Mouse (Mus musculus) mesoderm, embryonic 11.5 days (tissue): ENCODE measurements around the gene Htra3.

Source experiments
- DNase-seq: peaks from one replicate; pipeline ENCODE4 v3.0.0-alpha.2; 2012; ENCODE audit warnings: low read depth, low spot score

Htra3 gene

GRCm38 (mm10) chr5:35653743-35654395, 25.7 kb downstream of the Htra3 start:
- DNase-seq = no peak

GRCm38 (mm10) chr5:35652872-35653271, 26.7 kb downstream of the Htra3 start:
- DNase-seq = no peak

- no peak for DNase-seq
Measured at GRCm38 (mm10) chr5:35652319-35652718, 27.3 kb downstream of the Htra3 start.

DNA sequence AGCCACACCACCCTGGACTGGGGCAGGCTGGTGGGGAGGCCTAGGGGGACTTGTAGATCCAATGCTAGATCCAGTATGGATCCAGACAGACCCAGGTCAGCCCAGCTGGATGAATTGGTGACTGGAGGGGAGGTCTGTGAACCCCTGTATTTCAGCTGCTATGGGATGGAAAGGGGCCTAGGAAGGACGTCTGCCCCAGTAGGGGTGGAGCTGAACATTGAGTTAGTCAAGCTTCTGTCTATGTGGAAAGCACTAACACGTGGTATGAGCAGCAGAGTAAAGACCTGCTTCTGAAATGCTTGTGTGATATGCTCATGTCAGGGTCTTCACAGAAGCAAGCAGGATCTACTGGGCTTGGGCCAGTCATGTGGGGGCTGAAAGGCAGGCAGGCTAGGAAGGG, 31.4 kb downstream of the Htra3 start:
- no peak for DNase-seq

DNA sequence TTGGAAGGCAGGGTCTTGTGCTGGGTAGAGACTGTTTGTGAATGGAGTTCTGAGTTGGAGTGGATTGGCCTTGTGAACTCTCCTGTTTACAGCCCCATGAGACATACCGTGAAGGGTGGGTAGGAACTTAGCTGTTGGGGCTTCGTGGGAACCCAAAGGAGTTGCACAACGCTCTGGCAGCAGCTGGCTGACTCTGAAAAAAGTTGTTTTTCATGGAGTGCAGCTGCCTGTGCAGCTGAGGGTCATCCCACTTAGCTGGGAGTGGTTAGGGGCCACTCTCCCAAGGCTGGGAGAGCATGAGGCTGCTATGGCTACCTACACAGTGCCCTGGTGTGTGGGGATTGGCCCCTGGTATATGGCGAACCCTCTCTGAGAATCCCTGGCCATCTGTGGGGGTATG, 32.0 kb downstream of the Htra3 start:
- no peak for DNase-seq

DNA sequence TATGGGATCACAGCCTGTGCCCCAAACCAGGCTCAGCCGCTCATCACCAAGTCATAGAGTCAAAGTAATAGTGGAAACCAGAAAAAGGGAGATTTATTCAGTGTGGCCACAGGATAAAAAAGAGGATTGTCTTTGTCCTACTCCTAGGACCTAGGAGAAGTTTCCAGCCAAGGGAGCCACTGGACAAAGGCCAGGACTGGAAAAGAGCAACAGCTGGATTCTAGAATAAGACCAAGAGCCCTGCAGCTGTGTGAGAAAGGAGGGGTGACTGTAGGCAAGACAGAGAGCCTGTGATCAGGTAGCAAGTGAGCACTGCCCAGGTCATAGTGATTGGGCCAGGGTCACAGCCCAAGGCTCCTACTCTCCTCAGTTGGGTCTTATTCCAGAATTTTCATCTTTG, 32.7 kb downstream of the Htra3 start:
- no peak for DNase-seq

DNA sequence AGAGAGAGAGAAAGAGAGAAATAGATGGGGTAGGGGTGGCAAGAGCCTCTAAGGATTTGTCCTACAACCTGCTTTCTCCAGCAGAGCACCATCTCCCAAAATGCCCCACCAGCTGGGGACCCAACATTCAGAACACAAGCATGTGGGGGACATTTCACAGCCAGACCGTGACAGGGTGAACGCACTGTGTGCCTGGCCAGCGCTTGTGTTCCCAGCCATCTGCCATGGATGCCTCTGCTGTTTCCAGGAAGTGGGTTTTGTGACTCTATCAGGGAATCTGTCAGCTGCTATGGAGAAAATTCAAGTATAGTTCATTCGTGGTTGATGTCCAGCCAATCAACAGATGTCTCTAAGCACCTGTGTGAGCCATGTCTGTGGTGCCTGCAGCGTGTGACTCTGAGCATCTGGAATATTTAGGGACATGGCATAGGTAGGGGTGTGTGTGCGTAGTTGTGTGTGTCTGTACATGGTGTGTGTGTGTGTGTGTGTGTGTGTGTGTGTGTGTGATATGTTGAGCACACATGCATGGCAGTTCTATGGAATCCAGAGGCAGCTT, 33.6 kb downstream of the Htra3 start:
- DNase-seq = no peak

DNA sequence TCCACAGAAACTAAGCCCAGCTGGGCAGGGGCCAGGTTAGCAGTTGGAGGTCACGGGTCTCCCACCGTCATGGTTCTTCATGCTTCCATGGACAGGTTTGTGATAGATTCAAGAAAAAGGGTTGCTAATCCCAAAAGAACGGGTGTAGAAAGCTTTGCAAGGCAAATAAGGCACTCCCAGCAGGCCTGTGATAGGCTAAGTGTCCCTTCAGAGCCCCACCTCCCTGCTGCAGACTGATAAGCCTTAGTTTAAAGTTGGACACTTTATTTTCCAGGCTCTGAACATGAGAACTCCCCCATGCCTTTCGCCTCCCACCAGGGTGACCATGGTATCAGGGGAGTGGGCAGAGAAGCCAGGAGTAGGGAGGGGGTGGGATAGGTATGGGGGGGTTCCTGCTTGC, 35.5 kb downstream of the Htra3 start:
- DNase-seq = no peak

DNA sequence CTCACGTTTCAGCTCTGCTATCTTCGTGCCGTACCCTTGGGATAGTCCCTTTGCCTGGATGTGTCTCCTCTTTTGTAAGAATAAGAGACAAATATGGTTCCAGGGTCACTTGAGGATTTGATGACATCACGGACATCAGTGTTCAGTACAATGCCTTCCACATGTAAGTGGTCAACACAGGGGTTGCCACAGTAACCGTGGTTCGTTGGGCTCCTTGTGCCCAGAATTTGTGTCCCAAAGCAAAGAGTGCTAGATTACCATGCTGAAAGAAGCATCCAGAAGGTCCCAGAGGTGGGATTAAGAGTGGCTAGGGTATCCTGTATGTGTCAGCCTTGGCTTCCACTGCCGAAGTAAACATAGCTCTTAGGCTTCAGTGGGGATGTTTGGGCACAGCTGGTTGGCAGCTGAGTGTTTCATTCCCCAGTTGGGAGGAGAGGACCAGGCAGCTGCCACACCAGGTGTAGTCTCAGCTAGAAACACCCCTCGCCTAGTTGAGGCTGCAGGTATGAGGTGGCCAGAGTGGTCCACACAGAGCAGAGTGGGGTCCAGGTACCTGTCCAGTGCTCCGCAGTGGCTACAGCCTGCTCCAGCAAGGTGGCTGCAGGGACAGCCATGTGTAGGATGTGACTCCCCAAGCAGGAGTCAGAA, 36.1 kb downstream of the Htra3 start:
- DNase-seq = no peak

DNA sequence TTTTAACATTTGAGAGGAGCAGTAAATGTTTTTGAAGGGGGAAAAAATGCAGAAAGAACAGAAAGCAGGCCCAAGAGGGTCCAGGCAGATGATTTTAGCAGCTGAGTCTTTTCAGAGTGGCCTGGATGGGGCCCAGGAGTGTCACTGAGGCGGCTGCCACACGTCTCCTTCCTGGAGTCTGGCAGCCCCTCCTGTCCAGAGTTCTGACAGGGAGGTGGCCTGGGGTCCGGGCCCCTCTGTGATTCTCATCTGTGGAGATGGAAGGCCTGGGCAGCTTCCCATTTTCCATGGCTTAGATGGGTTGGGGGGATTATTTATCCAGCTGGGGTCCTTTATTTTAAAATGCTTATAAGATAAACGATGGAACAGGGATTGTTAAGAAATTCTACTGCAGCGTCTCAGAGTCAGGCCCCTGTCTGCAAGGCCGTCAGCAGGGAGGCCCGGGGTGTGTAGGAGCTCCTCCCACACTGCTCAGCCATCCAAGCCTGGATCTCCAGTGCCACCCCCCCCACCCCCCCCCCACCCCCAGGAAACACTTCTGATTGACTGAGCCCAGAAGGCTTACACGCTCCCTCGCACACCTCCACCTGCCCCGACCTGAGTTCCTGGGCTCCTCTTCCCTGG, 37.5 kb downstream of the Htra3 start:
- no peak for DNase-seq

- no peak for DNase-seq
Measured at GRCm38 (mm10) chr5:35636016-35636415, 43.6 kb downstream of the Htra3 start.

- DNase-seq = no peak
Measured at GRCm38 (mm10) chr5:35632841-35633240, 46.7 kb downstream of the Htra3 start.

DNA sequence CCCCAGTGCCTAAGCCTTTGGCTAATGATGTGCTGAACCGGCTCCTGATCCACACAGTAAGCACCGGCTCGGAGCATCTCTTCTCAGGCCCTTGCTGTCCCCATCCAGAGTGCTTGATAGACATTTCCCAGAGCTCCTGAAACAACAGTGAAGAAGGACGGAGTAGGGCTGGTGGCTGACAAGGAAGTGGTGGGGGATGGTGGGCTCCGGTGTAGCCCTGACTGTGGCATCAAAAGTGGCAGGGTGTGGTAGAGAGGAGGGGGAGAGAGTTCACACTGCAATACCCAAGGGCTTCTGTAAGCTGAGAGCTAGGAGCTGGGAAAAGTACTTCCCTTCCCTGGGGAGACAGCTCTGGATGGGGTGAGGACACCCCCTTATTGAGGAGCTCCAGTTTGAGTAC, 47.8 kb downstream of the Htra3 start:
- no peak for DNase-seq

- no peak for DNase-seq
Measured at GRCm38 (mm10) chr5:35631224-35631623, 48.4 kb downstream of the Htra3 start.

GRCm38 (mm10) chr5:35630706-35631105, 48.9 kb downstream of the Htra3 start:
- DNase-seq = no peak

DNA sequence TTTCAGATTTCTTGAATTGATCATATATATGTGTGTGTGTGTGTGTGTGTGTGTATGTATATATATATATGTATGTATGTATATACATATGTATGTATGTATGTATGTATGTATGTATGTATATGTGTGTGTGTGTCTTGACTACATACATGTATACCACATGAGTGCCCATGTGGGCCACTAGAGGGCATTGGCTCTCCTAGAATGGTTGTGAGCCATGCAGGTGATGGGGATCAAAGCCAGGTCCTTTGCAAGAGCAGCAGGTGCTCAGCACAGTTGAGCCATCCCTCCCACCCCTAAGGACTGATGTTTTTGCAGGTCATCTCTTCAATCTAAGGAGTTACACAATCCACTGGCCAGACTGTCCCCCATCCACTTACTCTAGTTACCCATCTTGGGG, 50.2 kb downstream of the Htra3 start:
- DNase-seq = no peak

DNA sequence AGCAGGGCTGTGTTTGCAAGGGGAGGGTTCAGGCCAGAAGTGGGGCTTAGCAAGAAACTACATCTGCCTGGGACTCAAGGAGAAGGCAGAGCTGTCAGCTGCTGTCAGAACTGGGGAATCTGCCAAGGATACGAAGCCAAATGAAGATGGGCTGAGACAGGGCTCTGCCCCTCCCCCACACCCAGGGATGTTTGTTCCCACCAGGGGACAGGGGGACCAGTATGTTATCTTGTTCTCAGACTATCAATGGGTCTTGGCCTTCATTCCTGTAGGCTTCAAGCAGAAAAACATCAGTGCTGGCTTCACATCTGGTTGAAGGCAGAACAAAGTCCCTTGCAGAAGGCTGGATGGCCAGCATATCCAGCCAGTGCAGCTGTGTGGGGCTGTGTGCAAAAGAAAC, 50.9 kb downstream of the Htra3 start:
- no peak for DNase-seq

- DNase-seq = no peak
Measured at GRCm38 (mm10) chr5:35627307-35627840, 52.2 kb downstream of the Htra3 start.

- DNase-seq = no peak
Measured at GRCm38 (mm10) chr5:35626408-35626807, 53.2 kb downstream of the Htra3 start.

DNA sequence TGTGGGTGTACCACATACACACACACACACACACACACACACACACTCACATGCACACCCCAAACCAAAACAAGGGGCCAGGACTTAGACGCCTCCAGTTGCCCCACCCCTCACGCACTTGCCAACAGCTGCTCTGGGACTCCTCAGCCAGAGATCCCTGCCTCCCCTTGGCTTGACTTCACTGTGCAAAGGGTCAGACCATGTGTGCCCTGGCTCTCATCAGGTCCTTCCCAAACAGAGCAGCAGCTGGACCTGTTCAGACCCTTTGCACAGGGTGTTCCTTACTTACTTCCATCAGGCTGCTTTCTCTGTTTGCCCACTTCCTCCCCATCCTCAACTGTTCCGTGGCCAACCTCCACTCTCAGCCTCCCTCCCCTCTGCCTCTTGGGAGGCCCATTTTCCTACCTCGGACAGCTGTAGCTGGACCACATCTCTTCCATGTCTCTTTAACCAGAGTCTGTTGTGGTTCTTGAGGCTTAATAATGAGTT, 54.8 kb downstream of the Htra3 start:
- no peak for DNase-seq

DNA sequence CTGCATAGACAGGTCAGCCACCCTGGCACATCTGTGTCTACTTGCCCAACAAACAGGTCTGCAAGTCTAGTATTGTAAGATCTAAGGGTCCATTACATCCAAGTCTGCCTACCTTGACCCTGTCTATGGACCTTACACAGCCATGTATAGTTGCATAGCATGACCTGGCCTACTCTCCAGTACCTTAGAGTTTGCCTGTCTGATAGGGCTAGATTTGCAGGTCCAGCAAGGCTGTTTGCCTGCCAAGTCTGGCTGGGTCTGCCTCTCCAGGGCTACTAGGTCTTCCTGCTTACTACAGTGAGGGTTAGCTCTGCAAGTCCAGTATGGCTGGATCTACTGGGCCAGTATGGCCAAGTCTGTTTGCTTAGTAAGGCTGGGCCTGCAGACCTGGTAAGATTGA, 55.8 kb downstream of the Htra3 start:
- no peak for DNase-seq

DNA sequence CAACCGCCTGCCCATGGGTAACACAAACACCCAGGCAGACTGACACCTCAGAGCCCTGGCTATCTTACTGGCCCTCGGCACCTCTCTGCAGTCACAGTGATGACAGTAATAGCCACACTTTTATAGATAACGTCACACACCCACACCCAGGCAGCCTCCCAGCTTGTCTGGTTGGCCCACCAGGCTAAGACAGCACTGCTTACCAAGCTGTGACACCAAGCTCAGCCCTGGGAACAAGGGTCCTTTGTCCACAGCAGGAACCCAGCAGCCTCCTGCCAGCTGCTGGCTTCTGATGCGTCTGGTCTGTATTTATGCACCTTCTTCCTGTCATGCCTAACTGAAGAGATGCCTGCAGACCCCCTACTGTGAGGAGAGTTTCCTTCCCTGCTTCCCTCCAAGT, 58.5 kb downstream of the Htra3 start:
- peak; percentile 68 for DNase-seq
